In the genomic region with DNA sequence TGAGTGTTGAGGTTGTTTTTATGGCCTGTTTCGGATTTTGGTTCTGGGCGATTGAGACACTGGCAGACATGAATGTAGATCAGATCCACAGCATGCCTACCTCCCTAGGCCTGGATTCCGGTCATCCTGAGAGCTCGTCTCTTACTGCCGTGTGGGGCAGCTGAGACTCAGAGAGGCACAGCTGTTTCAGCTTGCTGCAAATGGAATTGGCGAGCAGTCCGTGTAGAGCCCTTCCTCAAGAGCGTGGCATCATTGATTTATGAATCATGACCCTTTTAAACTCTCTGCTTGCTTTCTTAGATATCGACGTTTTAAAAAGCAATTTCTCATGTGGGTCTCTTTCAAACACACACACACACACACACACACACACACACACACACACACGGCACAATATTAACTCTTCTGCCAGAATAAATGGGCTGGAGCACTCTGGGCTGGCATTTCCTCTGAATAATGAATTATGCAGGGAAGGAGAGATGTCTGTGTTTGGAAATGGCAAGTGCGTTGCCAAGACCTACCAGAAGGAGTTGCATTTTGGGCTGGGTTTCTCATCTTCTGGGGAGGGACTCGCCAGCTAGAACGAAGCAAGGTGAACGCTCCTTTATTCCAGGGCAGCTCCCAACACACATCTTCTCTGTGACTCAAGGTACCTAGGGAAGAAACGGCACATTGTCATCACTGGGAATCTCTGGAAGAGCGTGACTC, we compare ENCODE assay signal across 12 mouse cellular contexts.
DNase-seq lines count a peak whose midpoint lies in the region; ATAC-seq and TF ChIP-seq lines count a peak whose summit lies in the region.
"Had no signal": no experiment of that assay in that cellular context is flagged by ENCODE, and none has a peak within 500 bp of the region (broad histone marks: within the 10 kb centered on the region; RNA-seq: fewer than 3 reads in every experiment).

No protein-coding gene starts in this region.

- H3K27me3 ChIP-seq in hindbrain, embryonic 16.5 days (replicated peaks; ENCODE audit: control insufficient read depth, insufficient read depth, low read length): no peaks in the 10 kb centered on the region
- H3K27me3 ChIP-seq: limb, embryonic 13.5 days; lung, embryonic 15.5 days had no signal

- H3K4me3 ChIP-seq in layer of hippocampus, adult 2 months: no peak overlapping the region
- H3K4me3 ChIP-seq in hindbrain, embryonic 16.5 days (ENCODE audit: low read length): no peak overlapping the region
- H3K4me3 ChIP-seq: limb, embryonic 13.5 days; lung, embryonic 15.5 days; myocyte had no signal

- H3K4me2 ChIP-seq in hindbrain, embryonic 16.5 days (ENCODE audit: low read length): no peak overlapping the region
- H3K4me2 ChIP-seq: limb, embryonic 13.5 days; lung, embryonic 15.5 days had no signal

- 46% methylated on average over 17 of the region's 17 CpGs for WGBS in hindbrain, embryonic 16.5 days

- no peak for ATAC-seq in hindbrain, embryonic 16.5 days
- no peak for ATAC-seq in megakaryocyte, adult 5-6 weeks (ENCODE audit: poor library complexity, severe bottlenecking)

- DNase-seq in embryo, embryonic 11 days: peak; percentile 43
- no peak for DNase-seq in embryo, embryonic 10 days (ENCODE audit: low spot score)
- DNase-seq in layer of hippocampus, adult 2 months (ENCODE audit: low spot score in 2 of 2): no peak
- DNase-seq in layer of hippocampus, postnatal 25 days (ENCODE audit: extremely low spot score in 1 of 2, low spot score in 1 of 2): no peak
- peak; percentile 55 for DNase-seq in brain, adult 2 months (ENCODE audit: low read depth, low spot score)
- DNase-seq in adrenal gland, postnatal 25 days: no peak
- DNase-seq: layer of hippocampus, postnatal 36 days had no signal

- no peaks in the 10 kb centered on the region for H3K36me3 ChIP-seq in hindbrain, embryonic 16.5 days (ENCODE audit: control insufficient read depth, insufficient read depth, low read length)
- H3K36me3 ChIP-seq: limb, embryonic 13.5 days; lung, embryonic 15.5 days had no signal

- no peaks in the 10 kb centered on the region for H3K9me3 ChIP-seq in hindbrain, embryonic 16.5 days (ENCODE audit: control insufficient read depth, low read length)
- H3K9me3 ChIP-seq: limb, embryonic 13.5 days; lung, embryonic 15.5 days had no signal

- no peak overlapping the region for H3K9ac ChIP-seq in hindbrain, embryonic 16.5 days (ENCODE audit: low read depth, low read length)
- H3K9ac ChIP-seq: limb, embryonic 13.5 days; lung, embryonic 15.5 days had no signal

- peak overlapping the region; percentile 72 for H3K27ac ChIP-seq in layer of hippocampus, adult 2 months
- H3K27ac ChIP-seq in hindbrain, embryonic 16.5 days (ENCODE audit: low read depth, low read length): peak overlapping the region; percentile 14; the same call in 1 of the 2 replicates
- H3K27ac ChIP-seq: limb, embryonic 13.5 days; lung, embryonic 15.5 days had no signal

- TF ChIP-seq CTCF in layer of hippocampus, adult 2 months (conservative IDR thresholded peaks at IDR 0.05): peak; percentile 48

- peaks cover 22% of the 10 kb centered on the region for H3K4me1 ChIP-seq in hindbrain, embryonic 16.5 days (ENCODE audit: control insufficient read depth, insufficient read depth, low read depth, low read length)

Comparison
In these comparisons a context has a peak if more than half of its experiments do, and no peak if none do; other contexts are left out.
1. DNase-seq: peak in embryo, embryonic 11 days (single experiment) and brain, adult 2 months (single experiment); none in embryo, embryonic 10 days (single experiment), layer of hippocampus, adult 2 months (0 of 2), layer of hippocampus, postnatal 25 days (0 of 2) and adrenal gland, postnatal 25 days (single experiment).